Mouse (Mus musculus) forebrain, embryonic 12.5 days (tissue): ENCODE results near the gene Tspan31. TPM values are rescaled to one million over a fixed set of nuclear protein-coding genes. Genes with fewer than 3 reads are reported as not detected.
"Not testable (repeated sequence)": the region's sequence is repeated elsewhere in the genome, so short reads cannot be mapped to it uniquely, and the experiment has no call there.

Experiments used
- ATAC-seq: fragments of 200-750 bp; cut with Nextera tagmentation; 2 replicates; pipeline ENCODE4 v1.8.0; 2017; ENCODE audit warnings: moderate TSS enrichment; ENCODE audit not compliant: low FRiP score
- H3K27ac ChIP-seq: fragments of 300-500 bp; sonication (generic); 2 replicates; pipeline ENCODE4 v1.5.1; 2016; ENCODE audit warnings: mild to moderate bottlenecking
- H3K27me3 ChIP-seq: fragments of 300-500 bp; sonication (generic); 2 replicates; pipeline ENCODE4 v1.6.1; 2016; ENCODE audit warnings: mild to moderate bottlenecking
- H3K36me3 ChIP-seq: fragments of 300-500 bp; sonication (generic); replicated peaks from 2 replicates; pipeline ENCODE4 v1.6.1; 2016; ENCODE audit warnings: mild to moderate bottlenecking
- H3K4me1 ChIP-seq: fragments of 300-500 bp; sonication (generic); 2 replicates; pipeline ENCODE4 v1.6.1; 2016
- H3K4me2 ChIP-seq: fragments of 300-500 bp; sonication (generic); 2 replicates; pipeline ENCODE4 v1.6.1; 2016; ENCODE audit warnings: mild to moderate bottlenecking, moderate library complexity
- H3K4me3 ChIP-seq: fragments of 300-500 bp; sonication (generic); replicated peaks from 2 replicates; pipeline ENCODE4 v1.5.1; 2016; ENCODE audit warnings: mild to moderate bottlenecking
- H3K9ac ChIP-seq: fragments of 300-500 bp; sonication (generic); 2 replicates; pipeline ENCODE4 v1.6.1; 2016; ENCODE audit warnings: mild to moderate bottlenecking
- H3K9me3 ChIP-seq: fragments of 300-500 bp; sonication (generic); 2 replicates; pipeline ENCODE4 v1.6.1; 2016
- WGBS: fragments of 180-500 bp; shearing (Covaris S2); methylation state at CpG from one replicate; pipeline ENCODE4 v1.1.7; 2016; 5-methylcytosine and 5-hydroxymethylcytosine counted together
- polyA plus RNA-seq: library from polyadenylated mRNA; unstranded; fragments of >200 nt; fragmentation: Nextera tagmentation; extraction: Ambion mirVana; gene quantifications from 2 replicates; pipeline ENCODE4 v1.2.1, GENCODE M21; 2016

The Tspan31 gene
- polyA plus RNA-seq, 1 experiment from 2014 or later: 139 TPM

GRCm38 (mm10) chr10:127080901-127081780 lies 11.1 kb upstream of the Tspan31 start:
- Histone ChIP-seq H3K36me3 (no peaks in the 10 kb centered on the region), H3K27ac (no peak overlapping the region), H3K4me1 (peaks cover 50% of the 10 kb centered on the region), H3K27me3 (peaks cover 81% of the 10 kb centered on the region), H3K4me3 (peak overlapping the region; percentile 75), H3K4me2 (peak overlapping the region; percentile 100), H3K9me3 (no peaks in the 10 kb centered on the region), H3K9ac (peak overlapping the region; percentile 48)
- ATAC-seq: no peak
- 2% methylated on average over 48 of the region's 48 CpGs for WGBS

GRCm38 (mm10) chr10:127079665-127080391 lies 9.8 kb upstream of the Tspan31 start:
- Histone ChIP-seq H3K4me1 (peaks cover 51% of the 10 kb centered on the region), H3K4me2 (peak overlapping the region; percentile 100), H3K9ac (peak overlapping the region; percentile 87), H3K27ac (peak overlapping the region; percentile 77; the same call in 1 of the 2 replicates), H3K4me3 (peak overlapping the region; percentile 75), H3K36me3 (no peaks in the 10 kb centered on the region), H3K9me3 (no peaks in the 10 kb centered on the region), H3K27me3 (peaks cover 77% of the 10 kb centered on the region)
- WGBS: under 1% methylated on average over 66 of the region's 70 CpGs
- ATAC-seq: peak; percentile 21

- peak; percentile 71 for ATAC-seq
- Histone ChIP-seq H3K36me3 (no peaks in the 10 kb centered on the region), H3K4me1 (peaks cover 51% of the 10 kb centered on the region), H3K4me3 (peak overlapping the region; percentile 75), H3K27ac (peak overlapping the region; percentile 77), H3K4me2 (peak overlapping the region; percentile 100), H3K27me3 (peaks cover 68% of the 10 kb centered on the region), H3K9ac (peak overlapping the region; percentile 87), H3K9me3 (no peaks in the 10 kb centered on the region)
- under 1% methylated on average over 27 of the region's 49 CpGs for WGBS
Measured at GRCm38 (mm10) chr10:127078677-127079575, 8.9 kb upstream of the Tspan31 start.

GRCm38 (mm10) chr10:127078001-127078676 lies 8.1 kb upstream of the Tspan31 start:
- peak; percentile 37 for ATAC-seq
- Histone ChIP-seq H3K27me3 (peaks cover 61% of the 10 kb centered on the region), H3K4me2 (peak overlapping the region; percentile 100), H3K9ac (peak overlapping the region; percentile 36), H3K36me3 (no peaks in the 10 kb centered on the region), H3K4me1 (peaks cover 48% of the 10 kb centered on the region), H3K27ac (peak overlapping the region; percentile 50; the same call in 1 of the 2 replicates), H3K4me3 (peak overlapping the region; percentile 75), H3K9me3 (no peaks in the 10 kb centered on the region)
- 3% methylated on average over 12 of the region's 12 CpGs for WGBS

- Histone ChIP-seq H3K4me3 (peak overlapping the region; percentile 7; the same call in 1 of the 2 replicates), H3K36me3 (no peaks in the 10 kb centered on the region), H3K27ac (no peak overlapping the region), H3K9me3 (no peaks in the 10 kb centered on the region), H3K4me1 (peaks cover 47% of the 10 kb centered on the region), H3K27me3 (peaks cover 54% of the 10 kb centered on the region), H3K9ac (peak overlapping the region; percentile 36), H3K4me2 (peak overlapping the region; percentile 100)
- ATAC-seq: no peak
- 3% methylated on average over 10 of the region's 10 CpGs for WGBS
Measured at GRCm38 (mm10) chr10:127077515-127077914, 7.5 kb upstream of the Tspan31 start.

GRCm38 (mm10) chr10:127076082-127076481 lies 6.0 kb upstream of the Tspan31 start:
- peaks cover 37% of the 10 kb centered on the region for H3K4me1 ChIP-seq
- no peak overlapping the region for H3K4me2 ChIP-seq
- no peaks in the 10 kb centered on the region for H3K9me3 ChIP-seq
- peaks cover 40% of the 10 kb centered on the region for H3K27me3 ChIP-seq
- ATAC-seq: no peak
- H3K36me3 ChIP-seq: no peaks in the 10 kb centered on the region
- no peak overlapping the region for H3K4me3 ChIP-seq
- H3K27ac ChIP-seq: no peak overlapping the region
- 58% methylated on average over 4 of the region's 4 CpGs for WGBS
- H3K9ac ChIP-seq: no peak overlapping the region

- 81% methylated on average over 8 of the region's 8 CpGs for WGBS
- H3K27me3 ChIP-seq: peaks cover 36% of the 10 kb centered on the region
Measured at GRCm38 (mm10) chr10:127075651-127076050, 5.6 kb upstream of the Tspan31 start.

GRCm38 (mm10) chr10:127075080-127075479 lies 5.0 kb upstream of the Tspan31 start, which contains the start of gene Agap2:
TSS of gene Agap2 (plus strand) at chr10:127075284.
- no peak within 1 kb of the TSS for H3K4me3 ChIP-seq
- H3K36me3 ChIP-seq: no peaks in the 10 kb centered on the region
- 71% methylated on average over 9 of the region's 9 CpGs for WGBS
- ATAC-seq: no peak
- no peak within 1 kb of the TSS for H3K27ac ChIP-seq
- peaks cover 30% of the 10 kb centered on the region for H3K27me3 ChIP-seq
- H3K4me2 ChIP-seq: no peak within 1 kb of the TSS
- no peak within 1 kb of the TSS for H3K9ac ChIP-seq
- H3K9me3 ChIP-seq: no peaks in the 10 kb centered on the region
- peaks cover 32% of the 10 kb centered on the region for H3K4me1 ChIP-seq

More at GRCm38 (mm10) chr10:127075651-127076050, 5.6 kb upstream of the Tspan31 start:
- Histone ChIP-seq H3K4me1 (peaks cover 37% of the 10 kb centered on the region), H3K9ac (no peak overlapping the region), H3K27ac (no peak overlapping the region), H3K9me3 (no peaks in the 10 kb centered on the region), H3K36me3 (no peaks in the 10 kb centered on the region), H3K4me3 (no peak overlapping the region), H3K4me2 (no peak overlapping the region)
- ATAC-seq: no peak

GRCm38 (mm10) chr10:127073981-127074380 lies 3.9 kb upstream of the Tspan31 start:
- WGBS: 94% methylated on average over 1 of the region's 1 CpGs
- Histone ChIP-seq H3K36me3 (no peaks in the 10 kb centered on the region), H3K27me3 (peaks cover 19% of the 10 kb centered on the region), H3K4me3 (no peak overlapping the region), H3K9ac (no peak overlapping the region), H3K9me3 (no peaks in the 10 kb centered on the region), H3K4me2 (no peak overlapping the region), H3K4me1 (peaks cover 28% of the 10 kb centered on the region), H3K27ac (no peak overlapping the region)
- ATAC-seq: no peak

GRCm38 (mm10) chr10:127072969-127073368 lies 2.9 kb upstream of the Tspan31 start:
- peaks cover 33% of the 10 kb centered on the region for H3K4me1 ChIP-seq
- peaks cover 13% of the 10 kb centered on the region for H3K27me3 ChIP-seq
- H3K4me3 ChIP-seq, H3K4me2 ChIP-seq, H3K9me3 ChIP-seq, H3K9ac ChIP-seq, ATAC-seq, H3K36me3 ChIP-seq, H3K27ac ChIP-seq: not testable (repeated sequence)
- WGBS: 88% methylated on average over 2 of the region's 2 CpGs

GRCm38 (mm10) chr10:127072270-127072669 lies 2.2 kb upstream of the Tspan31 start:
- 85% methylated on average over 4 of the region's 4 CpGs for WGBS

More at GRCm38 (mm10) chr10:127072270-127072669, 2.2 kb upstream of the Tspan31 start:
- not testable (repeated sequence) for H3K27ac ChIP-seq, ATAC-seq, H3K27me3 ChIP-seq, H3K4me2 ChIP-seq, H3K9me3 ChIP-seq, H3K4me3 ChIP-seq, H3K9ac ChIP-seq
- Histone ChIP-seq H3K36me3 (peaks cover 13% of the 10 kb centered on the region), H3K4me1 (peaks cover 29% of the 10 kb centered on the region)
